Mouse (Mus musculus) adrenal gland, postnatal 14 days (tissue): ENCODE measurements around the gene Mapk6. TPM values are rescaled to one million over a fixed set of nuclear protein-coding genes. Genes with fewer than 3 reads are reported as not detected.

ENCODE experiments used
- DNase-seq: peaks from one replicate; pipeline ENCODE4 v3.0.0; 2021; ENCODE audit warnings: mixed read lengths
- total RNA-seq: library from RNA; stranded (reverse); gene quantifications from 2 replicates; pipeline ENCODE4 v1.2.3, GENCODE M21; 2021

The Mapk6 gene
- total RNA-seq, 1 experiment from 2014 or later: 38.0 TPM

DNA sequence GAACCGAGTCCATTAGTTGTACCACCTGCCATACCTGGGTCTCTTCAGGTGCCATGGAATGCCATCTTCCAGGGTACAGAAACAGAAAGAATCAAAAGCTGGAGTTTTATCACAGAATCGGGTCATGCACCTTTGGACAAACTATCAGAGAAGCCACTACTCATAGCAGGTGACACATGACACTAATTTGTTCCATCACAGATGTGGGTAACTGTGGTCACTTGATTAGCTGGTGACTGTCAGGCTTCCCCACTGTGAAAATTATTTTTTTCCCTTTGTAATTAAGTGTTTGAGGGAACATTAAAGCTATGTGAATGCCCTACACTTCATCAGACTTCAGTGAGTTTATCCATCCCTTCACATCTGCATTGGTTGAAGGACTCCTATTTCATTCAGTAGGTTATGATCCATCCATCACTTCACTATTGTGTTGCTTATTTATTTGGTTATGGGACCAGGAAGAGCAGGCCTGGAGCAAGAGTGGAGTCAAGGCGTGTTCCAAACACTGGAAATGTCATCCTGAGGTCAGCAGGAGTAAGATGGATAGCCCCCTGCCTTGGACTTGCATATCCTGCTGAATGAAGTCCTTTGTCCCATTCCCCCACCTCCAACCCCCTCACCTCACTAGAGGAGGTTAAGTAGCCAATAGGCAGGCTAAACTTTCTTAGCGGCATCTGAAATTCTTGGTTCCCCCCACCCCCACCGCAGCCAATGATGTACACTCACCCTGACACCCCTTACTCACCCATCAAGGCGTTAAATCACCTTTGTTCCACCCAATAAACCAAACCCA is 14.7 kb upstream of the Mapk6 start:
- no peak for DNase-seq

DNA sequence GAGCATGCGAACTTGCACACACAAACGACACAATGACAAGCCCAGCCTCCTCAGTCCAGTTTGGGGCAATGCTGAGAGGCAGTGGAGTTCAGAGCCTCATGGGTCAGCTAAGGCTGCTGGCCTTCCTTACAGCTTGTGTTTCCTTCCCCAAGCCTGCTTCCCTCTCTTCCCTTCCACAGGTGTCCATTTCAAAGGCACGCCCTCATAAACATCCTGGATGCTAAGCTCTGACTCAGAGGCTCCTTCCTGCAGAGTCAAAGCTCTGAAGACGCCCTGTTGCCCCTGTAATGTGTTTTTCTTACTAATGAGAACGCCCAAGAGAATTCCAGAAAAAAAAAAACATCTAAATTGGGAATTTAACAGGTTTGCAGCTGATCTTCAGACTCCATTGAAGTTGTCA is 13.9 kb upstream of the Mapk6 start:
- no peak for DNase-seq

- no peak for DNase-seq
Measured at GRCm38 (mm10) chr9:75422251-75422691, 12.5 kb upstream of the Mapk6 start.

GRCm38 (mm10) chr9:75414204-75414603 is 4.4 kb upstream of the Mapk6 start:
- DNase-seq: no peak

- DNase-seq: no peak
Measured at GRCm38 (mm10) chr9:75413206-75413605, 3.4 kb upstream of the Mapk6 start.

DNA sequence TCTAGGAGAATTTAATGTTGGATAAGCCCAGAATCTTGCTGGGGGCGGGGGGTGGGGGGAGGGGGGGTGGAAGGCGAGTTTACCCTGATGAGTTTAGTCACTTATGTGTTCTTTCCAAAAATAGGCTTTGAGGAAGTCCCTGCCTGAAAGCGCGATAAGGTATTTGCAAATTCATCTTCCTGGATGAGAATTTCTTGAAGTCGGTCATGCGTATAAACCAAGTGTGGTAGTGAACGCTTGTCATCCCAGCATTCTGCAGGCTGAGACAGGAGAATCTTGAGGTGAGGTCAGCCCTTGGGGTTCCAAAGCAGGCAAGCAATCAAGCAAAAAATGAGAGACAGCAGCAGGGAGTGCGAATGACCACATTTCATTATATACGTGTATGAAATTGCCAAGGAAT is 1.8 kb upstream of the Mapk6 start:
- DNase-seq: no peak

GRCm38 (mm10) chr9:75410868-75411487 is 1.2 kb upstream of the Mapk6 start:
- DNase-seq: no peak

- DNase-seq: peak; percentile 92
Measured at GRCm38 (mm10) chr9:75409031-75409851, 564 bp downstream of the Mapk6 start.

- no peak for DNase-seq
Measured at GRCm38 (mm10) chr9:75408204-75408826, 1.5 kb downstream of the Mapk6 start.

- DNase-seq: peak; percentile 79
Measured at GRCm38 (mm10) chr9:75407803-75408202, 2.0 kb downstream of the Mapk6 start.

DNA sequence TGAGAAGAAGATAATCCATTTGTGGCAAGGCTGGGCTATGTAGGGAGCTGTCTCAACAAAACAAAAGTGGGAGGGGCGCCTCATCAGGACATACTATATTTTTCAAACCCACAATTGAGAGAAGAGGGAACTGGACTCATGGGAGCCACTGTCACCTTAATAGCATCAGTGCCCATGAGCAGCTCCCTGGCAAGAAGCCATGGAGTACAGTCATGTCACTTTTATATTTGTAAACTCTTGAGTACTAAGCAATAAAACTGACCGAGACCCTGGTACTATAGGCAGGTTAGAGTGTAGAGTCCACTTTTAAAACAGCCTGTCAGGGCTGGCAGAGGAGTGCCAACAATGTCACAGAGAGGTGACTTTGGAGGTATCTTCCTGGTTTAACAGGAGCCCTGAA is 3.7 kb downstream of the Mapk6 start:
- DNase-seq: peak; percentile 60

- DNase-seq: no peak
Measured at GRCm38 (mm10) chr9:75403520-75403919, 6.3 kb downstream of the Mapk6 start.

- DNase-seq: peak; percentile 48
Measured at GRCm38 (mm10) chr9:75401593-75402504, 8.0 kb downstream of the Mapk6 start.

GRCm38 (mm10) chr9:75400639-75401038 is 9.2 kb downstream of the Mapk6 start:
- peak; percentile 36 for DNase-seq

DNA sequence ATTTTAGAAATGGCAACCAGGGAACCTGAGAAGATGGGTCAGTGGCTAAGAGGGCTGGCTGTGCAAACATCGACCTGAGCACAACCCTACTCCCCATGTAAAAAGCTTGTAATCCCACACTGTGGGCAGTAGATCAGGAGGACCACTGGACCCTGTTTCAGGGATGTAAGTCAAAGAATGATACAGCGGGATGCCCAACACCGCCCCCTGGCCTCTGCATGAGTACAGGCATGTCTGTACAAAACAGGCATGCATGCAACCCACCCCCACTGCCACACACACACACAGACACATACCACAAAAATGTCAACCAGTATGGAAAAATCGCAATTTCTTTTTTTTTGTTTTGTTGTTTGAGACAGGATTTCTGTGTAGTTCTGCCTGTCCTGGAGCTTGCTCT is 10.7 kb downstream of the Mapk6 start:
- no peak for DNase-seq

- no peak for DNase-seq
Measured at GRCm38 (mm10) chr9:75395971-75396370, 13.8 kb downstream of the Mapk6 start.

DNA sequence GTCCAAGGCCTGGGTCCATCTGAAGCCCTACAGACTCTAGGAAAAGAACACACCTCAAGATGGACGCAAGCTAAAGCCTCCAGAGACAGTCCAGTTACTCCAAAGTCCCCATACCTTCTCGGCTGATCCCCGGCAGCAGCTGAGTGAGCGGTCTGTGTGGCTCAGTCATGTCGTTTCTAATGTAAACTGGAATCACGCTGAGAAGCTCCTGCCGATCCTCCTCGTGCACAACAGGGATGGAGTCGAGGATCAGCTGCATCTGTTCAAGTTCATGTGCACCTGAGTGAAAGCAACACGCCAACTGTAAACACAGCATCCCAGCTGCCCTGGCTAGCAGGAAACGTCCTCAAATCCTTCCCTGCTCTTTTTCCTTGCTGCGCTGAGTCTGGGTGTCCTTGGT is 16.6 kb downstream of the Mapk6 start:
- DNase-seq: no peak

GRCm38 (mm10) chr9:75385218-75385974 is 24.4 kb downstream of the Mapk6 start:
- DNase-seq: peak; percentile 44

GRCm38 (mm10) chr9:75384337-75384962 is 25.4 kb downstream of the Mapk6 start:
- DNase-seq: no peak

GRCm38 (mm10) chr9:75383785-75384184 is 26.0 kb downstream of the Mapk6 start:
- DNase-seq: no peak
